Mouse (Mus musculus) intestine, embryonic 15.5 days (tissue): Measurements from ENCODE around the gene Ptprg. TPM values are rescaled to one million over a fixed set of nuclear protein-coding genes. Genes with fewer than 3 reads are reported as not detected.

Source experiments
- ATAC-seq: fragments of 200-750 bp; cut with Nextera tagmentation; 2 replicates; pipeline ENCODE4 v1.8.0; 2017; ENCODE audit warnings: moderate TSS enrichment, moderate library complexity
- H3K27ac ChIP-seq: fragments of 300-500 bp; sonication (generic); 2 replicates; pipeline ENCODE4 v1.5.1; 2015; ENCODE audit warnings: mild to moderate bottlenecking, inconsistent platforms
- H3K27me3 ChIP-seq: fragments of 300-500 bp; sonication (generic); replicated peaks from 2 replicates; pipeline ENCODE4 v1.6.1; 2015; ENCODE audit warnings: inconsistent platforms
- H3K36me3 ChIP-seq: fragments of 300-500 bp; sonication (generic); 2 replicates; pipeline ENCODE4 v1.6.1; 2015; ENCODE audit warnings: inconsistent platforms
- H3K4me1 ChIP-seq: fragments of 300-500 bp; sonication (generic); replicated peaks from 2 replicates; pipeline ENCODE4 v1.6.1; 2015; ENCODE audit warnings: inconsistent platforms
- H3K4me2 ChIP-seq: fragments of 300-500 bp; sonication (generic); replicated peaks from 2 replicates; pipeline ENCODE4 v1.6.1; 2015; ENCODE audit warnings: mild to moderate bottlenecking, inconsistent platforms
- H3K4me3 ChIP-seq: fragments of 300-500 bp; sonication (generic); replicated peaks from 2 replicates; pipeline ENCODE4 v1.5.1; 2015; ENCODE audit warnings: inconsistent platforms
- H3K9ac ChIP-seq: fragments of 300-500 bp; sonication (generic); 2 replicates; pipeline ENCODE4 v1.6.1; 2015; ENCODE audit warnings: inconsistent platforms
- H3K9me3 ChIP-seq: fragments of 300-500 bp; sonication (generic); 2 replicates; pipeline ENCODE4 v1.6.1; 2016; ENCODE audit warnings: inconsistent platforms
- WGBS: fragments of 180-500 bp; shearing (Covaris S2); methylation state at CpG from one replicate; pipeline ENCODE4 v1.1.7; 2015; 5-methylcytosine and 5-hydroxymethylcytosine counted together
- polyA plus RNA-seq: library from polyadenylated mRNA; unstranded; fragments of >200 nt; fragmentation: Nextera tagmentation; extraction: Ambion mirVana; gene quantifications from 2 replicates; pipeline ENCODE4 v1.2.1, GENCODE M21; 2015

The Ptprg gene
- polyA plus RNA-seq, result 18.0 and 18.7 TPM in 2 replicates

DNA sequence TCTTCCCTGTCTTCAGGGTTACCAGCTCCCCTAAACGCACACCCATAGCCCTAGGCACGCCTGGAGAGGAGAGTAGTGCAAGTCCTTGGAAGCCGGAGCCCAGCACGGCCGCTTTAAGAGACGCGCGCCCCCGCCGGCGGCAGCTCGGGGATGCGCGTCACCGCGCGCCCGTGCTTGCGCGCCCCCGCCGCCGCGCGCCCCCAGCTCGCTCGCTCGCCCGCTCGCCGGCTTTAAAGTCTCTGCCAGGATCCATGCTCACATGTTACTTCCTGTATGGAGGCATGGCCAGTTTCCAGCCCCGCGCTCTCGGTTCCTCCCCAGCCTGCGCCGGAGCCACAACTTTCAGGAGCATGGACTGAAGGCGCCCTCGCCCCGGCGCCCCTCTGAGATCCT lies at the start of gene Ptprg:
TSS of gene Ptprg (plus strand) at position 260 of the 393 bp plus-strand sequence.
- WGBS, result under 1% methylated on average over 38 of the region's 40 CpGs
- peak within 1 kb of the TSS; percentile 99 for H3K27ac ChIP-seq
- H3K27me3 ChIP-seq, result no peaks in the 10 kb centered on the region
- H3K9ac ChIP-seq, result peak within 1 kb of the TSS; percentile 93
- peak within 1 kb of the TSS; percentile 83 for H3K4me3 ChIP-seq
- ATAC-seq, result peak; percentile 90
- H3K4me2 ChIP-seq, result peak within 1 kb of the TSS; percentile 96
- no peaks in the 10 kb centered on the region for H3K9me3 ChIP-seq
- peaks cover 18% of the 10 kb centered on the region for H3K4me1 ChIP-seq
- H3K36me3 ChIP-seq, result no peaks in the 10 kb centered on the region

DNA sequence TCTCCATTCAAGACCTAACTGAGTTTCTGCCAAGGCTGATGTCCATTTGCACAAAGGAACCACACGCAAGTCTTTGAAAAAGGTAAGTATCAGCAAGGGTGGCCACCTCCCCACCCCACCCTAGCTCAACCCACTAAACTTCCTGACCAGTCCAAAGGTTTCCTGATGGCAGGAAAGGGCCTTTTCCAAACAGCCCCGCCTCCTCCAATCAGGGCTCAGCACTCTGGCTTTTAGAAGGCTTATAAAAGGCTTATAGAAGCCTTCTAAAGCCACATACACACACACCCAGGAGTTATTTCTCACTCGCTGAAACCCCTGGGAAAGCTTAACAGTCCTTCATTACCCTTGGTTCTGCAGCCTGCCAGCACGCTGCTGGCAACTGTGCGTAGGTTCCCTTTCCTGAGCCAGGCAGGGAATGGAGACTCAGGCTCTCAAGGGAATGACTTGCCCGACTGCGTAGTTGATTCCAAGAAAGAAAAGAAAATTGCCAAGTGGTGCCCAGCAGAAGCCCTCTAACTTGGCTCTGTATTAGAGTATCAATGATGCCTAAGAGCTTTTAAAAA lies 49.4 kb upstream of the Ptprg start:
- no peaks in the 10 kb centered on the region for H3K36me3 ChIP-seq
- H3K9me3 ChIP-seq, result no peaks in the 10 kb centered on the region
- WGBS, result 54% methylated on average over 7 of the region's 7 CpGs
- peak; percentile 65 for ATAC-seq
- no peaks in the 10 kb centered on the region for H3K4me1 ChIP-seq
- H3K27ac ChIP-seq, result no peak overlapping the region
- no peaks in the 10 kb centered on the region for H3K27me3 ChIP-seq
- H3K9ac ChIP-seq, result no peak overlapping the region
- no peak overlapping the region for H3K4me2 ChIP-seq
- no peak overlapping the region for H3K4me3 ChIP-seq

DNA sequence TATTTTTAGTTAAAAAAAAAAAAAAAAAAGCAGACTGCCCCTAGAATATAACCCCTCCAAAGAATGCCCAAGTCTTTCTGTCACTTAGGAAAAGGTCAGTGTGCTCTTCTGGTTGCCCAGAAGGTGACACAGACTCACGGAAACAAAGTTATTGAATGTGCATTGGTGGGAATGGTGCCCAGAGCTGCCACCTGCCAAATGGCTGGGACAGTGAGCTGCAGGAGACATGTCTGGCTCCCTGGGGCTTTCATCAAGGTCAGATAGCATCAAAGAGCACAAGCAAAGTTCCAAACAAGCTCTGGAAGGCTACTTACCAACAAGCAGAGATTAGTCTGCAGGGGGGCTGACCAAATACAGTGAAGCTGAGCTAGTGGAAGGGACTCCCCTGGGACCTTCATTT lies 43.2 kb upstream of the Ptprg start:
- H3K4me2 ChIP-seq, result no peak overlapping the region
- no peak for ATAC-seq
- no peaks in the 10 kb centered on the region for H3K27me3 ChIP-seq
- WGBS, result 83% methylated on average over 1 of the region's 1 CpGs
- H3K4me3 ChIP-seq, result no peak overlapping the region
- H3K4me1 ChIP-seq, result no peaks in the 10 kb centered on the region
- H3K9me3 ChIP-seq, result no peaks in the 10 kb centered on the region
- H3K27ac ChIP-seq, result no peak overlapping the region
- H3K36me3 ChIP-seq, result no peaks in the 10 kb centered on the region
- H3K9ac ChIP-seq, result no peak overlapping the region

DNA sequence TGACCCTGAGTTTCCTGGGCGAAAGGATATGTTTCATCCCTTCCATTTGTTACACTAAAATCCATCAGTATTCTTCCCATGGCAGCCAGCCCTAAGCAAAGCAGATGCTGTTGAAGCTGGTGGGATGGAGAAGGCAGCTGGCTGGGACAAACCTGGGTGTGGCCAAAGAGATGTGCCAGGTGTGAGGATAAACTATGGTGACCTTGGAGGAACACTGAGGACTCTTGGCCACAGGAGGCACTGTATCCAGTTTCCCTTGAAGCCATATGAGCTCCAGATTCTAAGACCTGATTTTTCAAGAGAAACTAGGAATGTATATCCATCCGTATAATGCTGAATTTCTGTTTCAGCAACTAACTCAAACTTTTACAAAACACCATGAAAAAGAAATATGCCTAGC lies 34.2 kb upstream of the Ptprg start:
- Histone ChIP-seq H3K27me3 (no peaks in the 10 kb centered on the region), H3K9me3 (no peaks in the 10 kb centered on the region), H3K36me3 (no peaks in the 10 kb centered on the region), H3K4me2 (no peak overlapping the region), H3K4me1 (no peaks in the 10 kb centered on the region), H3K27ac (no peak overlapping the region), H3K9ac (no peak overlapping the region), H3K4me3 (no peak overlapping the region)
- no peak for ATAC-seq
- WGBS, result 88% methylated on average over 2 of the region's 2 CpGs

DNA sequence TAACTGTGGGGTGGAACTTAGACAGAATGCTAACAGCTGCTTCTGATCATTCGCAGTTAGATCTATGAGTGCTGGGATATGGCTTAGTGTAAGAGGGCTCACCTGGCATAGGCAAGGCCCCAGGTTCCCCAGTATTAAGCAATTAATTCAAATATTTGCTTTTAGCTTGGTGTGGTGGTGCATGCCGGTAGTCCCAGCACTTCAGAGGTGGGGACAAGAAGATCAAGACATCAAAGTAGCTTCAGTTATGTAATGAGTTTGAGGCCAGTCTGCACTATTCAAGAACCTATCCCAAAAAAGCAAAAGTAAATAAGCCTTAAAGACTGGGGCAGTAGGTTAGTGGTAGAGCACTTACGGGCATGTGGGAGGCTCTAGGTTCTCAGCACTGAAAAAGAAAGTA lies 30.3 kb upstream of the Ptprg start:
- WGBS, result 79% methylated on average over 3 of the region's 3 CpGs
- no peak for ATAC-seq
- H3K36me3 ChIP-seq, result no peaks in the 10 kb centered on the region
- H3K9ac ChIP-seq, result no peak overlapping the region
- H3K4me1 ChIP-seq, result no peaks in the 10 kb centered on the region
- H3K4me2 ChIP-seq, result no peak overlapping the region
- H3K4me3 ChIP-seq, result no peak overlapping the region
- H3K9me3 ChIP-seq, result no peaks in the 10 kb centered on the region
- H3K27me3 ChIP-seq, result no peaks in the 10 kb centered on the region
- H3K27ac ChIP-seq, result no peak overlapping the region

DNA sequence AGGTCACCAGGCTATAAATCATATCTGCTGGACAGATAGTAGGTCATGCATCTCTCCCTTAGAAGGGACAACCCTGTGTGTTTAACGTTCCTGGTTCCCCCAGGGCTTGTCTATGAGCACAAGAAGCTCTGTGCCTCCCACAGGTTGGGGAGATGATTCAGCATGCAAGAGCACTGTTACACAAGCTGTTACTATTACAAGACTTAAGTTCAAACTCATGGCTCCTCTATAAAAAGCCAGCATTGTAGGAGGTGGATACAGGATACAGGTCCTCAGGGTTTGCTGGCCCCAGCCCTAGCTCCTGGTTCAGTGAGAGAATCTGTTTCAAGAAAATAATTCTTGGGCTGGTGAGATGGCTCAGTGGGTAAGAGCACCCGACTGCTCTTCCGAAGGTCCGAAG lies 23.7 kb upstream of the Ptprg start:
- WGBS, result 77% methylated on average over 4 of the region's 4 CpGs
- no peaks in the 10 kb centered on the region for H3K4me1 ChIP-seq
- no peaks in the 10 kb centered on the region for H3K27me3 ChIP-seq
- no peak overlapping the region for H3K4me2 ChIP-seq
- H3K27ac ChIP-seq, result no peak overlapping the region
- no peak overlapping the region for H3K9ac ChIP-seq
- H3K36me3 ChIP-seq, result no peaks in the 10 kb centered on the region
- H3K4me3 ChIP-seq, result no peak overlapping the region
- no peak for ATAC-seq
- no peaks in the 10 kb centered on the region for H3K9me3 ChIP-seq

DNA sequence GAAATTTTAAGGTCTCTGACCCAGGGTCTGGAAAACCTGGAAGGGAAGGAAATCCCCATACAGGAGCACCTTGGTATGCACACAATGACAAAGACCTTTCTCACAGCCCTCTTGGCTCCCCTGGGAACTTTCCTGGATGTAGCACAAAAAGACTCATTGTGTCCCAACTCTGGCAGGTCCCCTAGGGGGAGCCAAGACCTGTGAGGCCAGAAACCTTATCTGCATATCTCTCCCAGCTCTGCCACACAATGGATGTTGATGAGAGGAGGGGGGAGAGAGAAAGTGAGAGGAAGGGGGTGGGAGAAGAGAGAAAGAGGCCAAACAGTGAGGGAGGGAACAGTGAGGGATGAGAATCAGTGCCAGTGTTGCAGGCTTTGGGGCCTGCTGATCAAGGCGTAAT lies 18.9 kb upstream of the Ptprg start:
- no peak overlapping the region for H3K4me3 ChIP-seq
- no peaks in the 10 kb centered on the region for H3K4me1 ChIP-seq
- H3K4me2 ChIP-seq, result no peak overlapping the region
- no peaks in the 10 kb centered on the region for H3K36me3 ChIP-seq
- no peaks in the 10 kb centered on the region; the same call in 1 of the 2 replicates for H3K9me3 ChIP-seq
- H3K27ac ChIP-seq, result no peak overlapping the region
- 65% methylated on average over 1 of the region's 1 CpGs for WGBS
- ATAC-seq, result no peak
- H3K9ac ChIP-seq, result no peak overlapping the region
- no peaks in the 10 kb centered on the region for H3K27me3 ChIP-seq

- Histone ChIP-seq H3K9me3 (no peaks in the 10 kb centered on the region; the same call in 1 of the 2 replicates), H3K27ac (no peak overlapping the region), H3K9ac (no peak overlapping the region), H3K4me2 (no peak overlapping the region), H3K36me3 (no peaks in the 10 kb centered on the region), H3K4me1 (no peaks in the 10 kb centered on the region), H3K27me3 (no peaks in the 10 kb centered on the region), H3K4me3 (no peak overlapping the region)
- WGBS, result 79% methylated on average over 5 of the region's 5 CpGs
- ATAC-seq, result no peak
These were observed 17.2 kb upstream of the Ptprg start for GRCm38 (mm10) chr14:11536121-11536520.

DNA sequence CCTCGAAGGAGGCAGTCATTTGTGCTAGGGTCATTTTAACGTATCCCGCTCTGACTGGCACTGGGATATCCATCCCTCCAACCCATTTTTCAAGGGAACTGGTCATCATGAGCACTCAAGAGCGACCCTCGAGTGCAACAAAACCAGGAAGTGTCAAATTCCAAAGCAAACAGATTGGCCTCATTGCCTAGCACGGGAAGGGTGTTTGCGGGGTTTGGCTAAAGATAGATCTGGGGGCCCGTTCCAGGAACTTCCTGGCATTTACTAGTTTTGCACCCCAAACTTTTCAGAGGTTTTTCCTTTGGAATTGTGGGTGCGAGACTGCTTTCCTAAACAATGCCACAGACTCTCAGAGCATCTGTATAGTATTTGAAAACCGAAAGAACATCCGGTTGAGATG lies 1.4 kb upstream of the Ptprg start:
- Histone ChIP-seq H3K9me3 (no peaks in the 10 kb centered on the region), H3K27me3 (no peaks in the 10 kb centered on the region), H3K4me3 (peak overlapping the region; percentile 83), H3K36me3 (no peaks in the 10 kb centered on the region), H3K9ac (no peak overlapping the region), H3K4me1 (peaks cover 16% of the 10 kb centered on the region), H3K4me2 (peak overlapping the region; percentile 96), H3K27ac (no peak overlapping the region)
- no peak for ATAC-seq
- whole genome bisulfite sequencing, result 16% methylated on average over 11 of the region's 11 CpGs

GRCm38 (mm10) chr14:11552521-11553272 lies 635 bp upstream of the Ptprg start:
- Histone ChIP-seq H3K36me3 (no peaks in the 10 kb centered on the region), H3K4me2 (peak overlapping the region; percentile 96), H3K4me1 (peaks cover 18% of the 10 kb centered on the region), H3K9me3 (no peaks in the 10 kb centered on the region), H3K27me3 (no peaks in the 10 kb centered on the region), H3K27ac (peak overlapping the region; percentile 99), H3K9ac (peak overlapping the region; percentile 93), H3K4me3 (peak overlapping the region; percentile 83)
- under 1% methylated on average over 33 of the region's 33 CpGs for whole genome bisulfite sequencing
- ATAC-seq, result peak; percentile 50

DNA sequence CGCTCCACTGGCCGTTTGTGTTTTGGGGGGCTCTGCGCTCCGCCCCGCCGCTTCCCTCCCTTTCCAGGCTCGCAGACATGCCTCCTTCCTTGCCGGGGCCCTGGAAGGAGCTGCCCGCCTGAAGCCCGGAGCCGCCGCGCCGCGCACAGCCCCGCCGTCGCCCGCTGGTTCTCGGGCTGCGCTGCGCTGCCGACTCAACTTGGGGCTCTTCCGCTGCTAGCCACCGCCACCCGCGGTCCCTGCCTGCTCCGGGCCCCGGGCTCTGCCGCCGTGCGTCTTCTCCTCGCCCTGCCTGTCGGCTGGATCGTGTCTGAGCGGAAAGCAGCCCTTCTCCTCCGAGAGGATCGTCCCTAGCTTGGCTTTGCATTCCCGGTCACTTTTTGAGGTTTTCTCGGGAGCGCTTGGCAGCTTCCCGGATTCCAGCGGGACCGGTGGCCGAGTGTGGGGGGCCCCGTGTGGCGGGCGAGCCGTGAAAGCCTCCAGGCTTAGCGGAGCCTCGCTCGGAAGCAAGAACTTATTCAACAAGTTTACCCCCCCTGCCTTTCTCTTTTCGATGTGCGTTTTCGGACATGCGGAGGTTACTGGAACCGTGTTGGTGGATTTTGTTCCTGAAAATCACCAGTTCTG lies 460 bp downstream of the Ptprg start:
- Histone ChIP-seq H3K9me3 (no peaks in the 10 kb centered on the region), H3K36me3 (no peaks in the 10 kb centered on the region)

GRCm38 (mm10) chr14:11554306-11555041 lies 1.1 kb downstream of the Ptprg start:
- under 1% methylated on average over 46 of the region's 46 CpGs for WGBS
- H3K27ac ChIP-seq, result peak overlapping the region; percentile 99
- H3K4me3 ChIP-seq, result peak overlapping the region; percentile 83
- H3K4me1 ChIP-seq, result peaks cover 18% of the 10 kb centered on the region
- H3K9me3 ChIP-seq, result no peaks in the 10 kb centered on the region
- H3K9ac ChIP-seq, result peak overlapping the region; percentile 93
- ATAC-seq, result peak; percentile 26
- no peaks in the 10 kb centered on the region for H3K27me3 ChIP-seq
- H3K4me2 ChIP-seq, result peak overlapping the region; percentile 96
- H3K36me3 ChIP-seq, result no peaks in the 10 kb centered on the region

More for the DNA sequence above, 460 bp downstream of the Ptprg start:
- peaks cover 18% of the 10 kb centered on the region for H3K4me1 ChIP-seq
- H3K4me2 ChIP-seq, result peak overlapping the region; percentile 96
- under 1% methylated on average over 57 of the region's 57 CpGs for WGBS
- H3K27ac ChIP-seq, result peak overlapping the region; percentile 99
- H3K9ac ChIP-seq, result peak overlapping the region; percentile 93
- ATAC-seq, result peak; percentile 69
- no peaks in the 10 kb centered on the region for H3K27me3 ChIP-seq
- peak overlapping the region; percentile 83 for H3K4me3 ChIP-seq
